Mouse (Mus musculus) left cerebral cortex, postnatal 4 days (tissue): ENCODE results near the gene Nudt3. TPM values are rescaled to one million over a fixed set of nuclear protein-coding genes. Genes with fewer than 3 reads are reported as not detected.

Experiments used
- DNase-seq: peaks from one replicate; pipeline ENCODE4 v3.0.0-alpha.2; 2022
- intact Hi-C: fragments of 180-260 bp; cut with DNase I; formaldehyde crosslinking; loops from one replicate; pipeline ENCODE4 v1.15.1; 2025
- total RNA-seq, 2 experiments: library from RNA; stranded (reverse); gene quantifications; 2 replicates each; pipeline ENCODE4 v1.2.3; 2021

The Nudt3 gene
- total RNA-seq, 2 experiments from 2014 or later, result 506 to 527 TPM

GRCm38 (mm10) chr17:27552215-27553201 is 70.8 kb downstream of the Nudt3 start:
- intact Hi-C loops, result no loop called here
- peak; percentile 77 for DNase-seq

DNA sequence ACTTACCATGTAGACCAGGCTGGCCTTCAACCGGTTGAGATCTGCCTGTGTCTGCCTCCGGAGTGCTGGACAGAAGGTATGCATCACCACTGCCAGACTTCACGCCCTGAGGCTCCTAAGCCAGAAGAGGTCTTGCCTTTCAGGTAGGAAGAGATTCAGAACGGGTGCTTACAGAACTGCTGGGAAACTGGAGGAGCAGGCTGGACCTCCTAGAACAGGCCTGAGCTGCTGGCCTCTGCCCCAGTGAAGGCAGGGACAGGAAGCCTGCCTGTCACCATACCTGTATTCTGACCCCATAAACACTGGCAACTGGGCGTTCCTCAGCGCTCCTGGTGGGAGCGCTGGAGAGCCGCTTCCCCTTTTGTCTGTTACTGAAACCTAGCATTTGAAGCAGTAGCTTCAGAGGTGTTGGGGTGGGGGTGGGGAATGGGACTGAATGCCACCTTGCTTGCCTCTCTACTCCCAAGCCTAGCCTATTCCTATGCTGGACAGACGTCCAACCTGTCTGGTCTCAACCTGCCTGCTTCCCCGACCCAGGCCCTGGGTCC is 71.8 kb downstream of the Nudt3 start:
- no peak for DNase-seq
- intact Hi-C loops, result no loop called here

GRCm38 (mm10) chr17:27549234-27549633 is 74.1 kb downstream of the Nudt3 start:
- no peak for DNase-seq

DNA sequence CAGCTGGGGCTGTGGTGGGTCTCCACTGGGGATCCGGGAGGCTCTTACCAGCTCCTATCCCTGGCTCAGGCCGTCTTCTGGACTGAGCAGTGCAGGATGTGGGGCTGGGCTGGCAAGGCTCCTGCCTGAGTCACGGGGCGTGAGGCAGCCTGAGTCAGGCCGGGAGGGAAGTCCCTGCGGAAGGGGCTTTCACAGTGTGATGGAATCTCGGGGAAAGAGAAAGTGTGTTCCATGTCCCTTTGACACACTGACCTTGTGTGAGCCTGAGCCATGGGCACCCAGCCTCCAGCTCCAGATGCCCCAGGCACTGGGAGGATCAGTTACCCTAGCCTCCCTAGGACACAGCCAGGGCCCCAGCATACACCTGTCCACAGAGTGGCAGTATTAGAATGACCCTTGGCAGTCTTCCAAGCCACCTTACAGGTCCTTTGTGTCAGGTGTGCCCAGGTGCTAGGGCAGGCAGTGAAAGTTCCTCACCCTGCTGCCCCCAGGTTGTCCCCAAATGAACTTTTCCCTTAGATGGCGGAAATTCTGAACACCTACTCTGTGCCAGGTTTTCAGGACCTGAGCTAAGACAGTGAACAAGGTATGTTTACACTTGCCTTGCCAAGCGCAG is 75.9 kb downstream of the Nudt3 start:
- DNase-seq, result no peak

More at GRCm38 (mm10) chr17:27549234-27549633, 74.1 kb downstream of the Nudt3 start:
- intact Hi-C loops, result no loop called here

DNA sequence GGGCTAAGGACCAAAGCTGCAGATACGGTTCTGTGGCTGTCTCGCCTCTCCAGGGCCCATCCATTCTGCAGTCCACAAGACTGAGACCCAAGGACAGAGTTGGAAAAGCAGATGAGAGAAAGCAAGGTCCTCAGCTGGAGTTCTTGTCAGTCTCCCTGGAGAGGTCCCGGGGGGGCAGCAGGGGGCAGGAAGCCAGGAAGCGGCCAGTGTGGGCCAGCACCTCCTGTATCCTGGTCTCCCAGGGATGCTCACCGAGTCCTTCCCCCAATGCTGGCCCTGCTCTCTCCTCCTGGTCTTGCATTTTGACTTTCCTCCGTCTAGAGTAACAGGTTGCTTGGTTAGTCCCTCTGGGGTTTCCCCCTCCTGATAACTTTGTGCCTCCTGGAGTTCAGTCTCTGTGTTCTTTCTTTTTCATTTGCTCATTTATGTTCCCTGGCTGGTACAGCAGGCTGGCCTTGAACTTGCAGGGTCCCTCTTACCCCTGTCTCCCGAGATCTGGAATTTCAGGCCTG is 76.7 kb downstream of the Nudt3 start:
- intact Hi-C loops, result no loop called here
- DNase-seq, result no peak

More for the DNA sequence above, 75.9 kb downstream of the Nudt3 start:
- intact Hi-C loops, result no loop called here

GRCm38 (mm10) chr17:27545991-27546390 is 77.3 kb downstream of the Nudt3 start:
- intact Hi-C loops, result no loop called here
- no peak for DNase-seq

DNA sequence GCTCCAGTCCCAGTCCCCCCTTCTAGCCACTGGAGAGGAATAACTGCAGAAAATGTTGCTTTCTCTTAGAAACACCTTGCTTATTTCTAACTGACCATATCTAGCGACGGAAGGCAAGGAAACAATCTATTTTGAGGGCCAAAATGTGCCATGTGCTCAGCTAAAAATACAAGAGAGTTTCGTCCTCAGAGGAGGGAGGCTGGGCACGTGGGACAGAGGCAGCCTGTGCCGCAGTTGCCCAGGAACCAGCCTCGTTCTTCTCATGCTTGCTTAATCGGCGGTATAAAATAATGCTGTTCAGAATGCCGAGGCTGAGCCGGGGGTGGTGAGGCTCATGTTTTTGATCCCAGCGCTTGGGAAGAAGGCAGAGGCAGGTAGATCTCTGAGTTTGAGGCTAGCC is 78.7 kb downstream of the Nudt3 start:
- no peak for DNase-seq
- intact Hi-C loops, result no loop called here

DNA sequence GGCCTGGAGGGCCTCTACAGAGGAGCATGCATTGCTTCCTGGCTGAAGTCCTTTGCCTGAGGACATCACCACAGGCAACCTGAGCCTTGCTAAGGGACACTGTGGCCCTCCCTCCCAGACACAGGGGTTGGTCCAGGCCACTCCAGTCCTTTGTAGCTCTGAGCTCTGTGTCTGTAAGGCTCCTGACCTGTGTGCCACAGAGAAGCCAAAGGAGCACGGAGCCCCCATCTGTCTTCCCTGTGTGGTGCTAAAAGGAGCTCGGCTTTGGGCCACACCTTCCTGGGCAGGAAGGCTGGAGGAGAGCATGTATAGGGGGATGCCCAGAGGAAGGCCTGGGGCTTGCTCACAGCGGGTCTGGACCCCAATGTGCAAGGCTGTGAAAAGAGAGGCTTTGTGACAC is 81.3 kb downstream of the Nudt3 start:
- DNase-seq, result no peak
- intact Hi-C loops, result no loop called here

GRCm38 (mm10) chr17:27541261-27541660 is 82.0 kb downstream of the Nudt3 start:
- DNase-seq, result no peak
- intact Hi-C loops, result no loop called here

DNA sequence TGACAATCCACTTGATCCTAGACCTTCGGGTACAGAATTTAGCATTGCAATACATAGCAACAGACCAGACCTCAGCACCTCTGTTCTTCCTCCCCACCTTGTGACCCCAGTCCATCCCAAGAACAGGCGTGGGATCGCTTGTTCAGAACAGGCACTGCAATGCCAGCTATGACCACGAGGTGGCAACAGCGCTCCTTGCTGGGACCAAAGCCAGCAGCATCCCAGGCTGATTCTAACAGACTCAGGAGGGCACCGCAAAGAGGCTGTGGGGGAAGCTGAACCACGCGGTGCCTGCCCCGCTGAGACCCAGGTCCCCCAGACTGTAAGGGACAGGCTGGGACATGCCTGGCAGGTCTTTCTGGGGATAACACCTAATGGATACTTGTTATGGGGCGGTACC is 88.6 kb downstream of the Nudt3 start:
- intact Hi-C loops, result no loop called here
- DNase-seq, result peak; percentile 88

GRCm38 (mm10) chr17:27533354-27533753 is 89.9 kb downstream of the Nudt3 start:
- no peak for DNase-seq
- intact Hi-C loops, result no loop called here

DNA sequence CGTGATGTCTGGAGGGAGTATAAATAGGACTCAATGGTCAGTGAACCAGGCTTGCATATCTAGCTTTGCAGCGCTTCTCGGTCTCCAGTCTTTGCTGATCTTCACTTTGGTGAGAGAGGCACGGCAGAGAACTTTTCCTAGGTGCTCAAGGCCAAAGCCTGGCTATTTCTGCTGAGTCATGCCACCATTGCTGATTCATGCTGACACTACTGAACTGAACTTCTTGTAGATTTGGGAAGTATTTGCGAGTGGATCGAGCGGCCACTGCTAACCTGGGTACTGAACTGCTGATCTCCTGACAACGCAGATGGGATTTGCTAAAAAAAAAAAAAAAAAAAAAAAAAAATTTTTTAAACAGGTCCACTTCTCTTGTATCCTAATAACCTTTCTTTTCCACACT is 91.2 kb downstream of the Nudt3 start:
- DNase-seq, result no peak
- intact Hi-C loops, result no loop called here

Other genes starting within 250 kb of the Nudt3 start
- 10 to 100 TPM; 14.4 to 18.2 TPM for gene Grm4, start 102.1 kb downstream of the Nudt3 start, total RNA-seq
- 10 to 100 TPM; 43.6 to 45.5 TPM for gene Hmga1, start 67.0 kb downstream of the Nudt3 start, total RNA-seq
- gene AI413582, start 57.7 kb downstream of the Nudt3 start, total RNA-seq, result 10 to 100 TPM; 61.2 to 61.6 TPM
- gene RPS10-NUDT3, start 11.7 kb upstream of the Nudt3 start, total RNA-seq, result not detected
- 100 to 1,000 TPM; 695 to 751 TPM for gene Rps10, start 13.2 kb upstream of the Nudt3 start, total RNA-seq
- gene Pacsin1, start 32.0 kb upstream of the Nudt3 start, total RNA-seq, result 10 to 100 TPM; 66.7 to 77.1 TPM
- gene Spdef, start 105.5 kb upstream of the Nudt3 start, total RNA-seq, result 1 to 10 TPM; 2.8 to 5.8 TPM
- 10 to 100 TPM; 90.2 to 90.3 TPM for gene D17Wsu92e, start 197.2 kb upstream of the Nudt3 start, total RNA-seq
- 100 to 1,000 TPM in 1 of 2 experiments, 10 to 100 TPM in 1; 97.7 to 108 TPM for gene Snrpc, start 214.7 kb upstream of the Nudt3 start, total RNA-seq
- 10 to 100 TPM; 25.6 to 29.4 TPM for gene Uhrf1bp1, start 232.9 kb upstream of the Nudt3 start, total RNA-seq